Mouse (Mus musculus) gastrocnemius, adult 2 months (tissue): ENCODE measurements around the gene Atp6v0d1. TPM values are rescaled to one million over a fixed set of nuclear protein-coding genes. Genes with fewer than 3 reads are reported as not detected.
A peak's percentile ranks its signal among the peaks of the same experiment; 100 is the strongest.
"Not testable (repeated sequence)": the region's sequence is repeated elsewhere in the genome, so short reads cannot be mapped to it uniquely, and the experiment has no call there.

Source experiments
- DNase-seq: peaks from one replicate; pipeline ENCODE4 v3.0.0; 2022
- H3K27ac ChIP-seq: fragments of 200-600 bp; 2 replicates; pipeline ENCODE4 v1.8.1; 2022; ENCODE audit warnings: mild to moderate bottlenecking
- H3K4me3 ChIP-seq: fragments of 200-600 bp; 2 replicates; pipeline ENCODE4 v1.8.1; 2022; ENCODE audit warnings: mild to moderate bottlenecking, moderate library complexity
- CTCF ChIP-seq: fragments of 200-600 bp; IDR thresholded peaks from 2 replicates; pipeline ENCODE4 v1.8.1; 2022; ENCODE audit warnings: antibody characterized with exemption, mild to moderate bottlenecking, moderate library complexity
- intact Hi-C: fragments of 180-260 bp; cut with DNase I; formaldehyde crosslinking; loops from one replicate; pipeline ENCODE4 v1.15.1; 2025
- total RNA-seq, 2 experiments: library from RNA; stranded (reverse); gene quantifications; 2 replicates each; pipeline ENCODE4 v1.2.3; 2021

Gene Atp6v0d1
- total RNA-seq, 2 experiments from 2014 or later = 40.3 to 41.6 TPM

- H3K4me3 ChIP-seq = peak overlapping the region; percentile 77
- peak overlapping the region; percentile 97 for H3K27ac ChIP-seq
- intact Hi-C loops = no loop called here
- no peak for DNase-seq
- TF ChIP-seq CTCF = peak; percentile 18; the same call in 1 of the 2 replicates
Measured at GRCm38 (mm10) chr8:105565401-105565881, 406 bp downstream of the Atp6v0d1 start.

GRCm38 (mm10) chr8:105564573-105565229 lies 1.1 kb downstream of the Atp6v0d1 start:
- H3K27ac ChIP-seq = peak overlapping the region; percentile 97
- H3K4me3 ChIP-seq = peak overlapping the region; percentile 77
- peak; percentile 18 for DNase-seq
- intact Hi-C loops = not testable (repeated sequence)

- H3K27ac ChIP-seq = peak overlapping the region; percentile 41; the same call in 1 of the 2 replicates
- intact Hi-C loops = no loop called here
- TF ChIP-seq CTCF = no peak
- no peak overlapping the region; the same call in 1 of the 2 replicates for H3K4me3 ChIP-seq
- DNase-seq = peak; percentile 20
Measured at GRCm38 (mm10) chr8:105563871-105564270, 2.0 kb downstream of the Atp6v0d1 start.

- Histone ChIP-seq H3K27ac (peak overlapping the region; percentile 41; the same call in 1 of the 2 replicates), H3K4me3 (0 out of 2 replicates have a peak overlapping the region, but pooled peaks have one; percentile 5)
- no peak for DNase-seq
- intact Hi-C loops = no loop called here
- no peak for TF ChIP-seq CTCF
Measured at GRCm38 (mm10) chr8:105562863-105563262, 3.0 kb downstream of the Atp6v0d1 start.

- no peak for TF ChIP-seq CTCF
- no peak for DNase-seq
- no peak overlapping the region for H3K4me3 ChIP-seq
- H3K27ac ChIP-seq = no peak overlapping the region
- intact Hi-C loops = no loop called here
Measured at GRCm38 (mm10) chr8:105555230-105555629, 10.6 kb downstream of the Atp6v0d1 start.

- peak; percentile 95 for TF ChIP-seq CTCF
- H3K27ac ChIP-seq = no peak overlapping the region
Measured at GRCm38 (mm10) chr8:105554087-105554486, 11.8 kb downstream of the Atp6v0d1 start.

GRCm38 (mm10) chr8:105552824-105553223 lies 13.0 kb downstream of the Atp6v0d1 start:
- no peak overlapping the region for H3K4me3 ChIP-seq
- no peak for DNase-seq
- peak overlapping the region; percentile 79 for H3K27ac ChIP-seq
- intact Hi-C loops = loop anchor here (1.0 kb wide), 1 partner anchor 38 kb away; no protein-coding TSS in a partner anchor
- TF ChIP-seq CTCF = no peak

More at GRCm38 (mm10) chr8:105554087-105554486, 11.8 kb downstream of the Atp6v0d1 start:
- DNase-seq = peak; percentile 69
- no peak overlapping the region for H3K4me3 ChIP-seq
- intact Hi-C loops = loop anchor here (1.0 kb wide), 2 partner anchors 22 to 70 kb away; no protein-coding TSS in a partner anchor

GRCm38 (mm10) chr8:105552032-105552431 lies 13.8 kb downstream of the Atp6v0d1 start:
- no peak for TF ChIP-seq CTCF
- intact Hi-C loops = no loop called here
- no peak for DNase-seq
- peak overlapping the region; percentile 79 for H3K27ac ChIP-seq
- H3K4me3 ChIP-seq = no peak overlapping the region

- DNase-seq = no peak
- intact Hi-C loops = no loop called here
- Histone ChIP-seq H3K4me3 (no peak overlapping the region), H3K27ac (peak overlapping the region; percentile 43)
- TF ChIP-seq CTCF = no peak
Measured at GRCm38 (mm10) chr8:105550083-105550482, 15.8 kb downstream of the Atp6v0d1 start.

- DNase-seq = peak; percentile 63
- intact Hi-C loops = no loop called here
Measured at GRCm38 (mm10) chr8:105549506-105549905, 16.3 kb downstream of the Atp6v0d1 start.

GRCm38 (mm10) chr8:105546384-105547350 lies 19.2 kb downstream of the Atp6v0d1 start:
- intact Hi-C loops = no loop called here
- peak overlapping the region; percentile 78 for H3K27ac ChIP-seq
- no peak for DNase-seq

More at GRCm38 (mm10) chr8:105549506-105549905, 16.3 kb downstream of the Atp6v0d1 start:
- Histone ChIP-seq H3K4me3 (no peak overlapping the region), H3K27ac (peak overlapping the region; percentile 43)
- TF ChIP-seq CTCF = no peak

GRCm38 (mm10) chr8:105545249-105545648 lies 20.6 kb downstream of the Atp6v0d1 start:
- DNase-seq = peak; percentile 56
- Histone ChIP-seq H3K27ac (peak overlapping the region; percentile 78), H3K4me3 (no peak overlapping the region)
- intact Hi-C loops = no loop called here
- no peak for TF ChIP-seq CTCF

More at GRCm38 (mm10) chr8:105546384-105547350, 19.2 kb downstream of the Atp6v0d1 start:
- H3K4me3 ChIP-seq = no peak overlapping the region
- no peak for TF ChIP-seq CTCF
